Mouse (Mus musculus): ENCODE results near the gene Gria2. TPM values are rescaled to one million over a fixed set of nuclear protein-coding genes. Genes with fewer than 3 reads are reported as not detected.

The Gria2 gene
- polyA plus RNA-seq, 1 experiment = not detected

DNA sequence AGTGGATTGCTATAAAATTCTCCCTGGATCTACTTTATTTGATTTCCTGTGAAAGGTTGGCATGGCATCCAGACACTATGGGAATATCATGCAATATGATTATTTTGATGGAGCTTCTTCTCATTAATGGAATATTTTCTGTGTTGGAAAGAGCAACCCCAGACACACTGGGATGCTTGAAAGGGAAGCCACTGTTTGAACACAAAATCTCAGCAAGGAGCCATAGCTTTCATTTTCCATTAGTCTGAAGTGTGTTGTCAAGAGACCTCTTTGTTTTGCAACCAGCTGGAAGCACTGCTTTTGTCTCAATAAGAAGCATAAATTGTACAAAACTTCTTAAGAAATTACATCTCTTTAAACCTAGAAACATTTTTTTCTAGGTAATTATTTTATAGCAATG lies 51.8 kb downstream of the Gria2 start:
- Histone ChIP-seq H3K36me3 (replicated peaks; ENCODE audit: low read length) (no peaks in the 10 kb centered on the region), H3K4me1 (no peaks in the 10 kb centered on the region), H3K27me3 (replicated peaks) (no peaks in the 10 kb centered on the region), H3K9me3 (no peaks in the 10 kb centered on the region), H3K4me3 (replicated peaks) (no peak overlapping the region)
- TF ChIP-seq FLI1 (IDR thresholded peaks at IDR 0.05; ENCODE audit: low read length) = no peak
- no peak for TF ChIP-seq GATA1 (IDR thresholded peaks at IDR 0.05; ENCODE audit: borderline replicate concordance, low read length)

DNA sequence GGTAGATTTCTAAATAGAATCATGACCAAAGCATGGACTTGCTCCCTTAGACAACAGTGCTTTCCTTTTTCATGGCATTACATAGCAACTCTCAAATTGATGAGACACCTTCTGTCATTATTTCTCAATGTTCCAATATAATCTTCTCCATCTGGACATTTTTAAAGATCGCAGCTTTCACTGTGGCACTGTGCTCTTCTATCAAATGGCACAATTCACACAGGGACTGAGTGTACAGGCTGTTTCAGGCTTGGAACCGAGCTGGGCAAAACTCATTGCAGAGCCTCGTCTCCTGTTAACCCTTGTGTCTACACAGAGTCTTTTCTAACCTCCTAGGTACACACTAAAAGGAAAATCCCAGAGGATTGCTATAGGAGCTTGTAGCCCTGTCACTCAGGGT lies 77.4 kb downstream of the Gria2 start:
- no peaks in the 10 kb centered on the region for H3K9me3 ChIP-seq
- no peaks in the 10 kb centered on the region for H3K27me3 ChIP-seq (replicated peaks)
- H3K4me3 ChIP-seq (replicated peaks) = no peak overlapping the region
- TF ChIP-seq GATA1 (IDR thresholded peaks at IDR 0.05; ENCODE audit: borderline replicate concordance, low read length) (no peak), FLI1 (IDR thresholded peaks at IDR 0.05; ENCODE audit: low read length) (no peak)
- H3K4me1 ChIP-seq = no peaks in the 10 kb centered on the region
- H3K36me3 ChIP-seq (replicated peaks; ENCODE audit: low read length) = no peaks in the 10 kb centered on the region

DNA sequence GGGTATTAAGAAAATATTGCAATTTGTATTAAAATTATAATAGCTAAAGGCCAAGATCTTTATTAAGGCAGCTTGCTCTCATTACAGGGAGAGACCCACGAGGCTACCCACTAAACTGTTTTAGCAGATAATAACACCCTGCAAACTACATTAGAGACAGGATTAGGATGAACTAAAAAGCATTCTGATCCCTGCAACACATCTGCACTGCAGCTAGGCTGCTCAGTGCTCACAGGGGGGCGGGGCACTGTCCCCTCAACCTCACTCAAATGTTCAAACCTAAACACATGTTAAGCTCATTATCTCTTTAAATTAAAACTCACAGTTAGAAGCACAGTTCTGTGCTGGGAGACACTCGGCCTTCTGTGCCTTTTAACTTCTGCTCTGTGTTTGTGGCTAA lies 89.5 kb downstream of the Gria2 start:
- H3K9me3 ChIP-seq = no peaks in the 10 kb centered on the region
- TF ChIP-seq FLI1 (IDR thresholded peaks at IDR 0.05; ENCODE audit: low read length) = no peak
- no peak for TF ChIP-seq GATA1 (IDR thresholded peaks at IDR 0.05; ENCODE audit: borderline replicate concordance, low read length)
- H3K36me3 ChIP-seq (replicated peaks; ENCODE audit: low read length) = no peaks in the 10 kb centered on the region
- no peak overlapping the region for H3K4me3 ChIP-seq (replicated peaks)
- no peaks in the 10 kb centered on the region for H3K27me3 ChIP-seq (replicated peaks)
- H3K4me1 ChIP-seq = no peaks in the 10 kb centered on the region

DNA sequence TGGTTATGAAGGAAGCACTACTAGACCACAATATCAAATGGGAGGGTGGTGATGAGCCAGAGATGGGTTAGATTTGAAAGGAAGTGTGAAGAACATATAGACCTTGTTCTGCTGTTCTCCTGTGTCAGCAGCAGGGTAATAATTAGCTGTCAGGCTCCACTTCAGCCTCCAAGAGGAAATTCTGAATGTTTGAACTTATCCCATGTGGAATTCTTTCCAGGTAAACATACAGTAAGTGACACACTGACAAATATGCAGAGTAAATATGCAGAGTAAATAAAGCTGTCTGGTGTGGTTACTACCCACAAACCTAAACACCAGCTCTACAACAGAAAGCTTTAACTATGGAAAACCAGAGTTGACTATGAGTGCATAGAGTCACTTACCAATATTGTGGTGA lies 93.6 kb downstream of the Gria2 start:
- Histone ChIP-seq H3K9me3 (no peaks in the 10 kb centered on the region), H3K4me3 (replicated peaks) (no peak overlapping the region), H3K36me3 (replicated peaks; ENCODE audit: low read length) (no peaks in the 10 kb centered on the region), H3K4me1 (no peaks in the 10 kb centered on the region), H3K27me3 (replicated peaks) (no peaks in the 10 kb centered on the region)
- no peak for TF ChIP-seq GATA1 (IDR thresholded peaks at IDR 0.05; ENCODE audit: borderline replicate concordance, low read length)

DNA sequence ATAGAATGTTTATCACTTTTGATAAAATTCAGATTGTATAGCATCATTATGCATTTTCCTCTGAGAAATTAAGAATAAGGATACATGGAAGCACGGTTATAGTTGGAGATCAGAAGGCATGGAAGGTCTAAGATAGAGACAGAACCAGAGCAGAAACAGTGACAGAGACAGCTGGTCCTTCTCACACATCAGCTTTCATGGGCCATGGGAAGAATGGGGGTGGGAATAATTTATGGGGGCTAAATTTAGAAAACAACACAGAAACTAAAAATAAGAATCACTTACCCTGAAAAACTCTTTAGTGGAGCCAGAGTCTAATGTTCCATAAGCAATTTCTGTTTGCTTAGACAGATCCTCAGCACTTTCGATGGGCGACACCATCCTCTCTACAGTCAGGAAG lies 100.5 kb downstream of the Gria2 start:
- Histone ChIP-seq H3K4me1 (no peaks in the 10 kb centered on the region), H3K27me3 (replicated peaks) (no peaks in the 10 kb centered on the region), H3K4me3 (replicated peaks) (no peak overlapping the region), H3K36me3 (replicated peaks; ENCODE audit: low read length) (no peaks in the 10 kb centered on the region), H3K9me3 (no peaks in the 10 kb centered on the region)
- TF ChIP-seq GATA1 (IDR thresholded peaks at IDR 0.05; ENCODE audit: borderline replicate concordance, low read length) (no peak), FLI1 (IDR thresholded peaks at IDR 0.05; ENCODE audit: low read length) (no peak)

DNA sequence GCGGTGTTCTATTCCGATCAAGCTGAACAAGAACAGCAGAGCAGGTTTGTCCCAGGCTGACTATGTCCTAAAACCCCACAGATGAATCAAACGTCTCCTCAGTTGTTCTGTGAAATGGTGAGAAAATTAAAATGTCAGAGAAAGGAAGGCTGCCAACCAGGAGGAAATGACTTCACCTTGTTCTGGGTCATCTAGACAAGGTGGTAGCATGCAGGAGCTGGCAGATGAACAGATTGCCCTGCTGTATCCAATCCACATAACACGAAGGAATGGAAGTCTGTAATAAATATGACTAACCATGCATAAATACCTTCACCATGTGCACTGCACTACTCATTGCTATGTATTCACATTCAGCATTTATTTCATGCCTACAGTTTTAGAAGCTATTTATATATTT lies 105.1 kb downstream of the Gria2 start:
- no peaks in the 10 kb centered on the region for H3K9me3 ChIP-seq
- H3K4me1 ChIP-seq = no peaks in the 10 kb centered on the region
- no peaks in the 10 kb centered on the region for H3K27me3 ChIP-seq (replicated peaks)
- no peak overlapping the region for H3K4me3 ChIP-seq (replicated peaks)
- TF ChIP-seq GATA1 (IDR thresholded peaks at IDR 0.05; ENCODE audit: borderline replicate concordance, low read length) (no peak), FLI1 (IDR thresholded peaks at IDR 0.05; ENCODE audit: low read length) (no peak)
- H3K36me3 ChIP-seq (replicated peaks; ENCODE audit: low read length) = no peaks in the 10 kb centered on the region

DNA sequence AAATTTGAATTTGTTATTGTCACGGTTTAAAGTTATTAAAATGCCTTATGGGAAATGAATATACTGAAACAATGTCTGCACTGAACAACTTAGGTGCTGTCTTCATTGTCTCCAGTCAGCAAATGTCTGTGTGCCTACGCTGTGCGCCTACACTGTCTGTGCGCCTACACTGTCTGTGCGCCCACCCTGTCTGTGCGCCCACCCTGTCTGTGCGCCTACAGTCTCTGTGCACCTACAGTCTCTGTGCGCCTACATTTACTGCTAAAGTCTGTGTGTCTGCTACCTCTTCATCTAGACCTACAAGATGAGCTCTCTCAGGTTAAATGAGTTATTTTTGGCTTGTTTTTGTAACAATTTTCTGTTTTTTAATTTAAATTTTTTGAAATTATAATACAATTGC lies 107.7 kb downstream of the Gria2 start:
- H3K4me3 ChIP-seq (replicated peaks) = no peak overlapping the region
- H3K36me3 ChIP-seq (replicated peaks; ENCODE audit: low read length) = no peaks in the 10 kb centered on the region
- H3K9me3 ChIP-seq = peaks cover 4% of the 10 kb centered on the region; the same call in 1 of the 2 replicates
- no peaks in the 10 kb centered on the region for H3K4me1 ChIP-seq
- TF ChIP-seq GATA1 (IDR thresholded peaks at IDR 0.05; ENCODE audit: borderline replicate concordance, low read length) = no peak
- no peak for TF ChIP-seq FLI1 (IDR thresholded peaks at IDR 0.05; ENCODE audit: low read length)
- no peaks in the 10 kb centered on the region for H3K27me3 ChIP-seq (replicated peaks)

DNA sequence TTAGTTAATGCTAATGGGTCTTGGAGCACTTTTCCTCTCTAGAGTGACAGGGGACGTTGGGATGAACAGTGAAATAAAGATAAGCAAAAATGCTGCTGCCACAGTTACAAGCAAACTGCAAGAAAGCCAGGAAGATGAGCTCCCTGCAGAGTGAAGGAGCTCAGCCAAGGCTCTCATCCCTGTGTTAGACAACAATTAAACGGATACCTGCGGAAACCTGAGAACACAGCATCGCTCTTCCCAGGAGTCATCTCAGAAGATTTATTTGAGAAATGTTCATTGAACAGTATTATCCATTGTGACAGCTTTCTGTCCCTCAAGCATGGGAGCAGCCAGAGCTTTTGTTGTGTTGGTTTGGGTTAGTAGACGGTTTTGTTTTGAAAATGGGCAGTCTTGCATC lies 137.5 kb downstream of the Gria2 start:
- Histone ChIP-seq H3K27me3 (replicated peaks) (no peaks in the 10 kb centered on the region), H3K4me3 (replicated peaks) (no peak overlapping the region), H3K9me3 (no peaks in the 10 kb centered on the region), H3K36me3 (replicated peaks; ENCODE audit: low read length) (no peaks in the 10 kb centered on the region), H3K4me1 (no peaks in the 10 kb centered on the region)
- TF ChIP-seq GATA1 (IDR thresholded peaks at IDR 0.05; ENCODE audit: borderline replicate concordance, low read length) = no peak
- TF ChIP-seq FLI1 (IDR thresholded peaks at IDR 0.05; ENCODE audit: low read length) = no peak

DNA sequence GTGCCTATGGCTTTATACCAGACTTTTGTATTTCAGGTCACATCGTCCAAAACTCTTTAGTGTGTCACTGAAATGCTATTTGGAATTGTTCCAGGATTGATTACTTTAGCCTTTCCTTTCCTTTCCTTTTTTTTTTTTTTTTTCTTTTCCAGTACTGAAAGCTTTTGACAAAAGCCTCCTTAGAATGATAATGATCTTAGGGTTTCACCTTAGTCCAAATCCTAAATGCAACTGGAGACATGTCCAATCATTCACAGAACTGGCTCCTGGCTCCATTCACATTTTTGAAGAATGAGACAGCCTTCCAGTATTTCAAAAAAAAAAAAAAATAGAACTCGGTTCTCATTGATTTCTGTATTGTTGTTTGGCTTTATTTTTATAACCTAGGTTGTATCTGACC lies 139.3 kb downstream of the Gria2 start:
- Histone ChIP-seq H3K4me3 (replicated peaks) (no peak overlapping the region), H3K4me1 (no peaks in the 10 kb centered on the region), H3K36me3 (replicated peaks; ENCODE audit: low read length) (no peaks in the 10 kb centered on the region), H3K27me3 (replicated peaks) (no peaks in the 10 kb centered on the region), H3K9me3 (no peaks in the 10 kb centered on the region)
- no peak for TF ChIP-seq GATA1 (IDR thresholded peaks at IDR 0.05; ENCODE audit: borderline replicate concordance, low read length)
- no peak for TF ChIP-seq FLI1 (IDR thresholded peaks at IDR 0.05; ENCODE audit: low read length)

DNA sequence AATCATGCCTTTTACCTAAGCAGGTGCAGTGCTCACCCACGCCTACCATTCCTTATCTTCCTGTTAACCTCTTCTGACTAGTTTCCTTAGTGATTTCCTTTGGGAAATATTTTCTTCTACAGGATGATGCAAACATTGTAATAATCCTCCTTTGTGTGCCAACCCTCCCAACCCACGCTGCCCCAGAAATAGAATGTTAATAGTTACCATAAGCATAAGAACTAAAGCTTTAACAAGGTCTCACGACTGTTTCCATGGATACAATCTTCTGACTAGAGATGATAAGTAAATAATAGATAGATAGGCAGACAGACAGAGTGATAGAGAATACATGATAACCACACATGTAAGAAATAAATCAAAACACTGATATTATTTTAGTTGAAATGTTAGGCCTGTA lies 140.8 kb downstream of the Gria2 start:
- no peak overlapping the region for H3K4me3 ChIP-seq (replicated peaks)
- TF ChIP-seq GATA1 (IDR thresholded peaks at IDR 0.05; ENCODE audit: borderline replicate concordance, low read length) = no peak
- no peak for TF ChIP-seq FLI1 (IDR thresholded peaks at IDR 0.05; ENCODE audit: low read length)
- no peaks in the 10 kb centered on the region for H3K27me3 ChIP-seq (replicated peaks)
- H3K9me3 ChIP-seq = no peaks in the 10 kb centered on the region
- H3K4me1 ChIP-seq = no peaks in the 10 kb centered on the region
- H3K36me3 ChIP-seq (replicated peaks; ENCODE audit: low read length) = no peaks in the 10 kb centered on the region

DNA sequence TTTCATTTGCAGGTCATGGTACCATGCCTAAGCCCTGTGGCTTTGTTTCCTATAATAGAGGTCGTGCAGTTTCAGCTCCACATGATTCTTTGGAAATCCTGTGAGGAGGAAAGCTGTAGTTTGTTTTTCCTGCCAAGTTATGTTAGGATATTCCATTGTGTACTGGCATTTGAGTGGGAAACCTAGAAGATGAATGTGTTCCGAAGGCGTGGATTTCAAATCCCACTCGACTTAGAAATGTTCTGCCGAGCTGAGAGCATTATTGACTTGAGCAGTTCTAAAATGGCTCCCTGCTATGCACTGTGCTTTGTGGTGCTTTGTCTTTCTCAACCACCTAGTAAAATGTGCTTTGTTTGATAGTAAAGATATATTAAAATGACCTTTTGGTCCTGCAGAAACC lies 150.4 kb downstream of the Gria2 start:
- Histone ChIP-seq H3K4me1 (no peaks in the 10 kb centered on the region), H3K36me3 (replicated peaks; ENCODE audit: low read length) (no peaks in the 10 kb centered on the region), H3K27me3 (replicated peaks) (no peaks in the 10 kb centered on the region), H3K4me3 (replicated peaks) (no peak overlapping the region), H3K9me3 (0 out of 2 replicates have a peak, but pooled peaks cover 2% of the 10 kb centered on the region)
- TF ChIP-seq GATA1 (IDR thresholded peaks at IDR 0.05; ENCODE audit: borderline replicate concordance, low read length) (no peak), FLI1 (IDR thresholded peaks at IDR 0.05; ENCODE audit: low read length) (no peak)

Other genes starting within 250 kb of the Gria2 start
- gene Glrb, start 110.8 kb upstream of the Gria2 start, polyA plus RNA-seq (2012; ENCODE audit: insufficient read depth, low replicate concordance) = not detected in 2 replicates
- 0.19 TPM in 1 of 2 replicates, not detected in the other for gene Pdgfc, start 233.6 kb upstream of the Gria2 start, polyA plus RNA-seq (2012; ENCODE audit: insufficient read depth, low replicate concordance)

Data from megakaryocyte, embryonic 14.5 days (primary cell).